Comparison of ENCODE assay signal across 8 mouse cellular contexts in the genomic region with DNA sequence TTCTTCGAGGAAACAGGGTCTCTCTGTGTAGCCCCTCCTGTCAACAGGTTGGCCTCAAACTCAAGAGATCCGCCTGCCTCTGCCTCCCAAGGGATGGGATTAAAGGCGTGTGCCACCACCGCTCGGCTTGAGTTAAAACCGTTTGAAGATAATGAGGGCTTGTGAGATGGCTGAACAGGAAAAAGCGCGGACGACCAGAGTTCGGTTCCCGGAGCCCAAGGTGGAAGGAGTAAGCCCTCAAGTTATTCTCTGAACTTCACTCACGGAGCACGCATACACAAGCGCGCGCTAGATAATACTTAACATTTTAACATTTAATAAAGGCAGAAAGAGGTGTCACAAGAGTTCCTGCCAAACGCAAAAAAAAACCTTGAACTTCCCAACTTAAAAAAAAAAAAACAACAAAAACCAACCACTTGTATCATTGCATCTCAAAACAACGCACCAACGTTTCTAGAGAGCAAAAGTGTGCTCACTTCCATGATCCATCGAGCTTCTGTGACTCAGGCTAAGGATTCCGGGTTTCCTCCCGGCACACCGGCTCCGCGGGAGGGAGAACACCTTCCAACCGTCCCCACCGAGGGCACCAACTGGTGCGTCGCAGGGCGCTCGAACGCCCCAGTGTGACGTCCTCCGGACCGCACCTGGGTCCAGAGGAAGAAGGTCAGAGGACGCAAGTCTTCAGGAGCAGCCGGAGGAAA. TPM values are rescaled to one million over a fixed set of nuclear protein-coding genes. Genes with fewer than 3 reads are reported as not detected.
A peak's percentile ranks its signal among the peaks of the same experiment; 100 is the strongest.
DNase-seq lines count a peak whose midpoint lies in the region; ATAC-seq and TF ChIP-seq lines count a peak whose summit lies in the region.

A gene (plus strand): TSS at position 653 of the 701 bp plus-strand sequence.

- H3K27ac ChIP-seq in heart, embryonic 10.5 days: peak within 1 kb of the TSS; percentile 87
- peak within 1 kb of the TSS; percentile 77 for H3K27ac ChIP-seq in heart, postnatal 0 days (ENCODE audit: low read depth)
- peak within 1 kb of the TSS; percentile 40; the same call in 1 of the 2 replicates for H3K27ac ChIP-seq in thymus, adult 2 months (ENCODE audit: control insufficient read depth, insufficient read depth, low read length)

- peak within 1 kb of the TSS; percentile 79 for H3K4me3 ChIP-seq in heart, embryonic 10.5 days
- peak within 1 kb of the TSS; percentile 82 for H3K4me3 ChIP-seq in heart, postnatal 0 days (ENCODE audit: low read depth, low read length)
- peak within 1 kb of the TSS; percentile 96 for H3K4me3 ChIP-seq in megakaryocyte, embryonic 14.5 days (replicated peaks)
- peak within 1 kb of the TSS; percentile 60 for H3K4me3 ChIP-seq in thymus, adult 2 months (ENCODE audit: control insufficient read depth, insufficient read depth, low read length)

- peak; percentile 71 for ATAC-seq in common myeloid progenitor, adult 5-6 weeks (replicated peaks; ENCODE audit: low read depth, poor library complexity, severe bottlenecking)
- ATAC-seq in heart, postnatal 0 days (ENCODE audit: insufficient read depth, low read depth): peak; percentile 52

- no peak for TF ChIP-seq POLR2A in thymus, adult 2 months (IDR thresholded peaks at IDR 0.05; ENCODE audit: control insufficient read depth, extremely low read depth, insufficient read depth, low read length, poor library complexity)

- H3K4me1 ChIP-seq in heart, embryonic 10.5 days: peaks cover 14% of the 10 kb centered on the region
- peaks cover 9% of the 10 kb centered on the region for H3K4me1 ChIP-seq in heart, postnatal 0 days (ENCODE audit: control insufficient read depth, insufficient read depth)
- peaks cover 49% of the 10 kb centered on the region for H3K4me1 ChIP-seq in megakaryocyte, embryonic 14.5 days
- peaks cover 11% of the 10 kb centered on the region for H3K4me1 ChIP-seq in thymus, adult 2 months (replicated peaks; ENCODE audit: control insufficient read depth, insufficient read depth, low read length)

- peak within 1 kb of the TSS; percentile 87 for H3K9ac ChIP-seq in heart, postnatal 0 days (replicated peaks; ENCODE audit: low read depth, low read length)

- 10% methylated on average over 37 of the region's 37 CpGs for WGBS in heart, embryonic 10.5 days
- WGBS in heart, postnatal 0 days: 7% methylated on average over 37 of the region's 37 CpGs
- 5% methylated on average over 37 of the region's 37 CpGs for WGBS in thymus, adult 2 months

- peaks cover 24% of the 10 kb centered on the region for H3K36me3 ChIP-seq in heart, embryonic 10.5 days
- H3K36me3 ChIP-seq in heart, postnatal 0 days (replicated peaks; ENCODE audit: control insufficient read depth, insufficient read depth, low read length): peaks cover 17% of the 10 kb centered on the region
- H3K36me3 ChIP-seq in megakaryocyte, embryonic 14.5 days (replicated peaks; ENCODE audit: low read length): peaks cover 27% of the 10 kb centered on the region
- H3K36me3 ChIP-seq in thymus, adult 2 months (ENCODE audit: control insufficient read depth, insufficient read depth, low read length): peaks cover 14% of the 10 kb centered on the region

- no peak for TF ChIP-seq EP300 in heart, postnatal 0 days (IDR thresholded peaks at IDR 0.05; ENCODE audit: low read depth)

- H3K27me3 ChIP-seq in heart, embryonic 10.5 days (ENCODE audit: insufficient read depth, poor library complexity, severe bottlenecking): no peaks in the 10 kb centered on the region
- no peaks in the 10 kb centered on the region for H3K27me3 ChIP-seq in heart, postnatal 0 days (ENCODE audit: control insufficient read depth, insufficient read depth, low read length)
- no peaks in the 10 kb centered on the region for H3K27me3 ChIP-seq in megakaryocyte, embryonic 14.5 days (replicated peaks)
- no peaks in the 10 kb centered on the region for H3K27me3 ChIP-seq in thymus, adult 2 months (ENCODE audit: control insufficient read depth, insufficient read depth, low read length)

- no peak for TF ChIP-seq CTCF in heart, postnatal 0 days (IDR thresholded peaks at IDR 0.05; ENCODE audit: low read depth)
- 0 out of 2 replicates have a peak, but pooled peaks have one; percentile 11 for TF ChIP-seq CTCF in thymus, adult 2 months (IDR thresholded peaks at IDR 0.05; ENCODE audit: borderline replicate concordance, control insufficient read depth, extremely low read depth, insufficient read depth, low read length, poor library complexity)

- no peak for DNase-seq in heart, embryonic 10.5 days (ENCODE audit: low spot score)
- no peak for DNase-seq in heart, adult 8-10 months (ENCODE audit: low spot score)
- DNase-seq in NIH3T3 (ENCODE audit: low read depth): peak; percentile 14
- DNase-seq in heart, postnatal 0 days (ENCODE audit: low spot score): no peak
- DNase-seq in left cerebral cortex, adult 8-10 months (ENCODE audit: low spot score in 2 of 2): no peak
- peak; percentile 9 for DNase-seq in thymus, adult 2 months

- no peaks in the 10 kb centered on the region for H3K9me3 ChIP-seq in heart, embryonic 10.5 days
- H3K9me3 ChIP-seq in heart, postnatal 0 days (replicated peaks; ENCODE audit: control insufficient read depth, low read length): no peaks in the 10 kb centered on the region
- H3K9me3 ChIP-seq in megakaryocyte, embryonic 14.5 days: no peaks in the 10 kb centered on the region

- peak within 1 kb of the TSS; percentile 93 for H3K4me2 ChIP-seq in heart, postnatal 0 days (ENCODE audit: low read depth, low read length)

RNA-seq across cellular contexts. Expression of the gene that starts here (rescaled TPM):
- polyA plus RNA-seq in heart, embryonic 10.5 days (2016; fragmentation: Nextera tagmentation; extraction: Ambion mirVana): 36.2 and 41.9 TPM in 2 replicates
- 10 to 100 TPM in 2 of 4 experiments, 1 to 10 TPM in 2; 8.2 to 10.6 (median 9.3) TPM for total RNA-seq in heart, adult 8-10 months (2022)
- 107 and 121 TPM in 2 replicates for total RNA-seq in common myeloid progenitor, adult 5-6 weeks (2017)
- total RNA-seq in heart, postnatal 0 days (2014; rRNA removed; ENCODE audit: low replicate concordance): 21.8 and 33.1 TPM in 2 replicates
- polyA plus RNA-seq in heart, postnatal 0 days (2015; fragmentation: Nextera tagmentation; extraction: Ambion mirVana): 18.1 and 18.2 TPM in 2 replicates
- total RNA-seq in left cerebral cortex, adult 8-10 months (2022): 10 to 100 TPM; 27.2 to 28.4 (median 27.5) TPM
- polyA plus RNA-seq in megakaryocyte, embryonic 14.5 days (2012; ENCODE audit: insufficient read depth, low replicate concordance): 7.2 and 7.7 TPM in 2 replicates
- 42.0 and 42.3 TPM in 2 replicates for polyA plus RNA-seq in thymus, adult 2 months (2012; rRNA removed)

Comparison
In these comparisons a context has a peak if more than half of its experiments do, and no peak if none do; other contexts are left out.
1. DNase-seq: peak in NIH3T3 (single experiment) and thymus, adult 2 months (single experiment); none in heart, embryonic 10.5 days (single experiment), heart, adult 8-10 months (single experiment), heart, postnatal 0 days (single experiment) and left cerebral cortex, adult 8-10 months (0 of 2).
2. Peak in every context shown above with its lines, with median percentiles within 50 percentile points of each other: H3K27ac ChIP-seq and H3K4me3 ChIP-seq.